Mouse (Mus musculus): ENCODE measurements around the gene Fam208b.
A peak's percentile ranks its signal among the peaks of the same experiment; 100 is the strongest.

The Fam208b gene

DNA sequence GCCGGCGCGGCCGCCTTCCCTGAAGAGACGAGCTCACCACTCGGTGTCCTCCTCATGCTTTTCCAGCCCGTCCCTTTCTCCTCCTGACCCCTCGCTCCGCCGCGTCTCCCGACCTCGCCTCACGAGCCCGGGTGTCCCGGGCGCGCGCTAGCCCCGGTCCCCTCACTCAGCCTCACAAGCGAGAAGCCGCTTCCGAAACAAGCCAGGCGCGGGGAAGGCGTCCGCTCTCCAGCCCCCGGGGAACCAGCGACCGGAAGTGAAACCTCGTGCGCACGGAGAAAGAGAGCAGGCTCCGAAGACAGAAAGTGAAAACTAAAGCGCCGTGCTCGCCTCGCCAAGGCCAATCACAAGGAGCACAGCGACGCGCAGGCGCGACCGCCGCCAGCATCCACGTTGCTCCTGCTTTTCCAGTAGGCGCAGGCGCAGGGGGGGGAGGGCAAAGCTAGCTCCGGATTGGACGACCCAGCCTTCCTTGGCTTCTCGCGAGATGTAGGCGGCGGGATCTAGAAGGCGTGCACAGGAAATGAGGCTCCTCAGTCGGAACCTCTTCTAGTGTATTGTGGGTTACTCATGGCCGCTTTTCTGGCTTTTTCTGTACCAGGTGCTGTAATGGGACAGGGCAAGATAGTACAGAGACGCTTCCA lies at the start of gene Fam208b:
Fam208b (minus strand) TSS at position 314 of the 644 bp plus-strand sequence.
- DNase-seq (ENCODE audit: low read depth, low spot score) = peak; percentile 99

GRCm38 (mm10) chr13:3659163-3660160 lies 48.6 kb upstream of the Fam208b start:
- no peak for DNase-seq (ENCODE audit: low read depth, low spot score)

DNA sequence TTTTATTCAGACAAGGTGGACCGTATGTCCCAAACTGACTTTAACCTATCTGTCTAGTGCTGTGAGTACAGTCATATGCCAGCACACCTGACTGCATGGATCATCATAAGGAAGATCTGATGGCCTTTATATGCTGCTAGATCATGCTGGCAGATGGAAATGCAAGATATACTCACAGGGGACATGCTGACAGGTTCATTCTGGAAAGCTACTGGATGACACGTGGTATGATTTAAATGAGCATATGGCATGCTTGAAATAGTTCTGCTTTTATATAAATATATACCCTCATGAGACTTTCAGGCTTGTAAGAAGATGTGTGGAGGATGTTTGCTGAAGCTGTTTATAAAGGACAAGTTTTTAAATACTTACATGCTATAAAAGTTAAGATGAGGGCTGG lies 43.5 kb upstream of the Fam208b start:
- no peak for DNase-seq (ENCODE audit: low read depth, low spot score)

- no peak for DNase-seq (ENCODE audit: low read depth, low spot score)
Measured at GRCm38 (mm10) chr13:3650569-3650968, 39.7 kb upstream of the Fam208b start.

- DNase-seq (ENCODE audit: low read depth, low spot score) = no peak
Measured at GRCm38 (mm10) chr13:3646566-3646965, 35.7 kb upstream of the Fam208b start.

GRCm38 (mm10) chr13:3645919-3646318 lies 35.0 kb upstream of the Fam208b start:
- DNase-seq (ENCODE audit: low read depth, low spot score) = no peak

- no peak for DNase-seq (ENCODE audit: low read depth, low spot score)
Measured at GRCm38 (mm10) chr13:3644871-3645270, 34.0 kb upstream of the Fam208b start.

DNA sequence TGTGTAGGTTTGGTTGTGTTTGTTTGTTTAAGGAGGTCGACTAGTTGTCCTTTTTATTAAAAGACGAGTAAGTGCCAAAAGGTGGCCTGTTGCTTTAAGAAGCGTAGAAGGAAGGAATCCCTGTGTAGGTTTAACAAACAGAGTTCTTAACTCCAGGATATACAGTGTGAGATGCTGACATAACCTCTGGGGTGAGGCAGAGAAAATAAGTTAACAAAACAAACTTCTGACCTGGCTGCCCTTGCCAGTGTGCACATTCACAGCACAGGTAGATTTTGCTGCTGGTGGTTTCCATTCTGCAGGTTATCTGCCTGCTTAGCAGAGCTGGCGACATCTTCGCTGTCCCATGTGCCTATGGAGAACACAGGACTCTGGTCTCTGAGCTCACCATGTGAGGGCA lies 31.6 kb upstream of the Fam208b start:
- no peak for DNase-seq (ENCODE audit: low read depth, low spot score)

DNA sequence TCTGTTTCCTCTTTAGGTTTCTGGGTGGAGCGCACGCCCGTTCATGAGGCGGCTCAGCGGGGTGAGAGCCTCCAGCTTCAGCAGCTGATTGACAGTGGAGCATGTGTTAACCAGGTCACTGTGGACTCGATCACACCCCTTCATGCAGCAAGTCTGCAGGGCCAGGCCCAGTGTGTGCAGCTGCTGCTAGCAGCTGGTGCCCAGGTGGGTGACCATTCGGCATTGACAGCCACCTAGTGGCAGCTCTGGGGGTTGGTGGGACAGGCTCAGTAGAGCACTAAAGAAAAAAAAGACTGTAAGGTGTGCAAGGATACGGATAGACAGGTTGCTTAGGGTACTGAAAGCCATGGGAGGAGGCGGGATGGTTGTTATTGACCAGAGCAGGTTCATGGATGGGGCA lies 31.1 kb upstream of the Fam208b start:
- DNase-seq (ENCODE audit: low read depth, low spot score) = no peak

- no peak for DNase-seq (ENCODE audit: low read depth, low spot score)
Measured at GRCm38 (mm10) chr13:3636797-3637196, 25.9 kb upstream of the Fam208b start.

GRCm38 (mm10) chr13:3635076-3635475 lies 24.2 kb upstream of the Fam208b start:
- DNase-seq (ENCODE audit: low read depth, low spot score) = no peak

DNA sequence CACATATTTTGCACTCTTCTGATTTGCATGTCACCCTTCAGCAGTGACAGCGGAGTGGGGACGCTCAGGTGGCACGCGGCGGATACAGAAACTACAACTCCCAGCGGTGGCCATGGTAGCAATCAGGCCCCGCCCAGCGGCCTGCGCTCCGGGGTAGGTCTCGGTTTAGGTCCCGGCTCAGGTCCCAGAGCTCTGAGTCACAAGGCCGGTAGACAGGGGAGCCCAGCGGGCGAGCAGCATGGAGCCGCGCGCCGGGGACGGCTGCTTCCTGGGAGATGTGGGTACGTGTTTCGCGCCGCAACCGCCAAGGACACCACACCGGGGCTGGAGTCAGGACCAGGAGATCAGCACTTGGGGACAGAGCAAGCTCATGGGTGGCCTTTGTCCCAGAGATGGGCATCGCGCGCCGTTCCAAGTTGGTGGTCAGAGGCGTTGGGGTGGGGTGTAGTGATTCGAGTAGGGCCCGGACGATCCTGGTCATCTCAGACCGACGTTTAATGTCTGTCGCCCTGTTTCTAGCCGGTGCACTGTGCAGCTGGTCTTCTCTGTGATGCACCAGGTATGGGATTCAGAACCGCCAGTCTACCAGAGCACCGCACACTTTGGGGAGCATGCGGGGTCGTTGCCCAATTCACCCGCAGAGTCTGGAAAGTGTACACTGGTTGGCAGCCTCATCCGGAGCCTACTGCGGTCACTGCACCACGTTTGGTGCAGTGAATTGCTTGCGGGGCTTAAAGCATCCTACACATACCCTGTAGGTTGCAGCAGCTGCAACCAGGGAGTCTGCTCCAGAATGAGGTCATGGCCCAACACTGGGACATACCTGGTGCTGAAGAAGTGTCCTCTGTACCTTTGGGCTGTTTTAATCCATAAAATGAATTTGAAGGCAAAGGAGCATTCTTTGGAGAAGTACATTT lies 23.2 kb upstream of the Fam208b start, which contains the start of gene Asb13:
Asb13 (plus strand) TSS at position 138 of the 917 bp plus-strand sequence.
- peak; percentile 57 for DNase-seq (ENCODE audit: low read depth, low spot score)

GRCm38 (mm10) chr13:3633131-3633530 lies 22.2 kb upstream of the Fam208b start:
- DNase-seq (ENCODE audit: low read depth, low spot score) = no peak

DNA sequence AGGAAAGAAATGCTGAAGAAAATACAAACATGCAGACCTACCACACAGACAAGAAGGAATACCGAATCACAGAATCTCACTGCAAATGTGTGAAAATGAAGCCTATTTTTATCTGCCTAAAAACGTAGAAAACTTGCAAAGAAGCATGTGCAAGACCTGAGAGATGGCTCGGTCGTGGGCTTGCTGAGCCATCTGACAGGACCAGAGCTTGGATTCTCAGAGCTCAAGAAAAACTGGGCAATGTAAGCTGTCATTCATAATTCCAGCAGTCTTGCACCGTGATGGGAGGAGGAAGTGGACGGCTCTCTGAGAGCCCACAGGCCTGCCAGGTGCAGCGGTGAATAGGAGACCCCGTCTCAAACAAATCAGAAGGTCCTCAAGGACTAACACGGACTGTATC lies 21.6 kb upstream of the Fam208b start:
- DNase-seq (ENCODE audit: low read depth, low spot score) = no peak

- no peak for DNase-seq (ENCODE audit: low read depth, low spot score)
Measured at GRCm38 (mm10) chr13:3628102-3628501, 17.2 kb upstream of the Fam208b start.

GRCm38 (mm10) chr13:3627139-3627538 lies 16.2 kb upstream of the Fam208b start:
- DNase-seq (ENCODE audit: low read depth, low spot score) = no peak

DNA sequence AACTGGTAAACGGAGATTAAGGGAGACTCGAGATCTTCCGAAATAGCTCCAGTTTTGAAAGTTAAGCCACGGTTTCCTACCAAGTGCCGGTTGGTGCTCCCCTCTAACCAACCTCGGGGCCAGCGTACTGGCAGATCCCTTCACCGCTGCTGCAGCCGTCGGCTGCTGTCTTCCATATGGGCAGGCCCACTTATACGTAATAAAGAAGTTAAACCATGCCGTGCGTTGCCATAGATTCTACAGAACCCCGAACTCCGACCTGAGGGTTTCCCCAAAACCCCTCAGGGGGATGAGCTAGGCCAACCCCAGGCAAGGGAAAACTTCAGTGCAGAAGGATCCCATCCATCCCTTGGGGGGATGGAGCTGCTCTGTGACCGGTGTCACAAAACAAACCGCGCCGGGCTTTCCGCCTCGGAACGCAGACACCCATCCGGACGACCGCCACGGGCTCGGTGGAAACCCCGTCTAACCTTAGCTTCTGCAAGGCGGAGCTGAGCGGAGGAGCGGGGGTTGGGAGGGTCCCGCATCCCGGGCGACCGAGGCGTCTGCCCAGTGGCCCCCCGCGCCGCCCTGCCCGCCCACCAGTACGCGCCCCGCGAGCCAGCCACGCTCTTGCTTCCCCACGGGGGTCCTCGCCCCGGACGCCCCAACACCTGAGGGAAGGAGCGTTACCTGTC lies 652 bp downstream of the Fam208b start:
- DNase-seq (ENCODE audit: low read depth, low spot score) = peak; percentile 11

GRCm38 (mm10) chr13:3609780-3610117 lies 1.2 kb downstream of the Fam208b start:
- DNase-seq (ENCODE audit: low read depth, low spot score) = no peak

DNA sequence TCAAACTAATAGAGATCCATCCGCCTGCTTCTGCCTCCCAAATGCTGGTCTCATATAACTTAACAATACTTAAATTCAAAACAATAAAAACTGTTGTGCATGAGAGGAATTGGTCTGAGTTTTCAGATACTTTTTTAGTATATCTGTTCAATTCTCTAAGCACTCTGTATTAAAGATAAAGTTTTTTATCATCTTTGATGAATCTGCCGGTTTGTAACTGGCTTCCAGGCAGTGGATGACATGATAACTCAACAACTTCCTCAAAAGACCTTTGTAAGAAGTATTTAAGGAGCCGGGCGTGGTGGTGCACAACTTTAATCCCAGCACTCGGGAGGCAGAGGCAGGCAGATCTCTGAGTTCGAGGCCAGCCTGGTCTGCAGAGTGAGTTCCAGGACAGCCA lies 14.7 kb downstream of the Fam208b start:
- no peak for DNase-seq (ENCODE audit: low read depth, low spot score)

DNA sequence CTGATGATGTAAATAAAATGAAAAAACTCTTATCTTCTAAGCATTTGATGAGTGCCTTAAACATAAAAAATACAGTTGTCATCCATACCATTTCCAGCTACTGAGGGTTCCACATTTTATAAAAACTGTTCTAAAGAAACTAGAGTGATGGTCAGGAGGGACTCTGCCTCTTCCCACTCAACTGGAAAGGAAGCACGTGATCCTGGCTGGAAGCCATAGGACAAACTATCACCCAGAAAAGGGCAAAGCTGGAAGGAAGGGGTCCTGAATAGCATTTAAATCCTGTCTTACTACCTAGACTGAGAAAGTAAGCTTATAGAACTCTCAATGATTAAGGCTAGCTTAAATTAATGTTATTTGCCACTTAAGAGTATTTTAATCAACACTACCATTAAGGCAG lies 16.6 kb downstream of the Fam208b start:
- no peak for DNase-seq (ENCODE audit: low read depth, low spot score)

DNA sequence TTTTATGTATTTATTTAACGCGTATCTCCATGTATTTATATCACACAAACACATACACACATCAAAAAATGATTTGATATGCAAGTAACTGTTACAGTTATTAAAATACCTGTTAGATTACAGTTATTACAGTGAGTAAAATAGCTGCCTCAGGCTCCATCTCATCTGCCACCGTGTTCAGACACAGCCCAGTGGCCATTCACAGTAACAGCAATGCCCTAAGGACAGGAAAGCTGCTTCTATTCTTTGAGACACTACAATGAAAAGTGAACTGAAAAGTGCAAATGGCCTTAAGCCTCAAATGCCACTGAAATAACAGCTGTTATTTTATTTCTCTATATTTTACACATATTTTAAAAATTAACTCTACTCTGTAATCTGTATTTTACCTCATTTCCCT lies 20.1 kb downstream of the Fam208b start:
- no peak for DNase-seq (ENCODE audit: low read depth, low spot score)

Measured in retina, postnatal 7 days (tissue).